Mouse (Mus musculus) frontal cortex, postnatal 10 days (tissue): ENCODE data around the gene Hps6.

Experiments
- DNase-seq, 2 experiments: peaks; one replicate each; pipeline ENCODE4 v3.0.0; 2022; ENCODE audit warnings: low spot score in 2 of 2, mixed read lengths in 1 of 2

The Hps6 gene

GRCm38 (mm10) chr19:46044993-46045695 lies 41.8 kb downstream of the Hps6 start, which contains the start of gene Ldb1:
Ldb1 (minus strand) TSS chr19:46045214.
- peak; percentile 81 to 84 for DNase-seq

GRCm38 (mm10) chr19:46045696-46046311 lies 42.5 kb downstream of the Hps6 start:
- DNase-seq: peak; percentile 66 to 70

- no peak for DNase-seq
Measured at GRCm38 (mm10) chr19:46046621-46047025, 43.3 kb downstream of the Hps6 start.

GRCm38 (mm10) chr19:46047426-46047825 lies 44.1 kb downstream of the Hps6 start:
- no peak for DNase-seq

GRCm38 (mm10) chr19:46049129-46049528 lies 45.8 kb downstream of the Hps6 start:
- no peak for DNase-seq

- DNase-seq: no peak
Measured at GRCm38 (mm10) chr19:46050462-46050861, 47.2 kb downstream of the Hps6 start.
